Comparison of ENCODE assay signal across 12 mouse cellular contexts in genomic region chr7:81854568-81855307, GRCm38 (mm10). TPM values are rescaled to one million over a fixed set of nuclear protein-coding genes. Genes with fewer than 3 reads are reported as not detected.
DNase-seq lines count a peak whose midpoint lies in the region; ATAC-seq lines count a peak whose summit lies in the region.
"Had no signal": no experiment of that assay in that cellular context is flagged by ENCODE, and none has a peak within 500 bp of the region (broad histone marks: within the 10 kb centered on the region; RNA-seq: fewer than 3 reads in every experiment).

No protein-coding gene starts in this region.

- ATAC-seq in frontal cortex, adult (ENCODE audit: low TSS enrichment) = peak; percentile 28; the same call in 1 of the 2 replicates
- ATAC-seq in heart, embryonic 15.5 days (replicated peaks; ENCODE audit: insufficient number of reproducible peaks, insufficient read depth, low FRiP score, low read depth) = peak; percentile 54
- ATAC-seq in megakaryocyte progenitor cell, adult 5-6 weeks (replicated peaks; ENCODE audit: poor library complexity) = peak; percentile 71

- no peak for DNase-seq in frontal cortex, postnatal 14 days (ENCODE audit: low spot score in 2 of 2)
- DNase-seq in CD4-positive, CD25-positive, alpha-beta regulatory T cell, adult 2 months (ENCODE audit: low read depth, low spot score) = peak; percentile 56
- no peak for DNase-seq in embryo, embryonic 11 days
- no peak for DNase-seq in retina, postnatal 1 day
- DNase-seq in spleen, adult 18-20 months = no peak

- WGBS in heart, embryonic 15.5 days = 29% methylated on average over 8 of the region's 8 CpGs

- H3K27ac ChIP-seq in heart, embryonic 15.5 days = peak overlapping the region; percentile 68
- H3K27ac ChIP-seq: heart, adult 2 months had no signal

- H3K9me3 ChIP-seq in heart, embryonic 15.5 days (replicated peaks) = no peaks in the 10 kb centered on the region

- no peaks in the 10 kb centered on the region for H3K36me3 ChIP-seq in heart, embryonic 15.5 days

- peak overlapping the region; percentile 0; the same call in 1 of the 2 replicates for H3K4me3 ChIP-seq in heart, embryonic 15.5 days
- H3K4me3 ChIP-seq: heart, adult 2 months had no signal

- H3K4me1 ChIP-seq in heart, embryonic 15.5 days (replicated peaks) = peaks cover 31% of the 10 kb centered on the region

- no peak overlapping the region for H3K9ac ChIP-seq in heart, embryonic 15.5 days

- no peaks in the 10 kb centered on the region for H3K27me3 ChIP-seq in heart, embryonic 15.5 days

- H3K4me2 ChIP-seq in heart, embryonic 15.5 days = peak overlapping the region; percentile 47

RNA-seq across cellular contexts. Expression of gene Gm10160, which starts 0.9 kb away (rescaled TPM):
- polyA plus RNA-seq in heart, embryonic 15.5 days (2015; fragmentation: Nextera tagmentation; extraction: Ambion mirVana) = not detected in 2 replicates
- not detected in 2 replicates for total RNA-seq in megakaryocyte progenitor cell, adult 5-6 weeks (2015)
- not detected in 2 replicates for total RNA-seq in megakaryocyte progenitor cell, adult 5-6 weeks (2017)
- total RNA-seq: heart, adult 2 months; layer of hippocampus, postnatal 25 days; midbrain, postnatal 0 days had no signal
- polyA plus RNA-seq: heart, adult 2 months; midbrain, postnatal 0 days; spleen, adult 2 months had no signal

RNA-seq across cellular contexts. Expression of gene Tm6sf1, which starts 4.1 kb away (rescaled TPM):
- 28.2 and 33.6 TPM in 2 replicates for polyA plus RNA-seq in heart, embryonic 15.5 days (2015; fragmentation: Nextera tagmentation; extraction: Ambion mirVana)
- 186 and 194 TPM in 2 replicates for total RNA-seq in megakaryocyte progenitor cell, adult 5-6 weeks (2015)
- total RNA-seq in megakaryocyte progenitor cell, adult 5-6 weeks (2017) = 159 and 203 TPM in 2 replicates

RNA-seq across cellular contexts. Expression of gene Btbd1, which starts 25.5 kb away (rescaled TPM):
- polyA plus RNA-seq in heart, embryonic 15.5 days (2015; fragmentation: Nextera tagmentation; extraction: Ambion mirVana) = 83.1 and 85.4 TPM in 2 replicates
- 55.0 and 59.1 TPM in 2 replicates for total RNA-seq in megakaryocyte progenitor cell, adult 5-6 weeks (2015)
- 70.8 and 105 TPM in 2 replicates for total RNA-seq in megakaryocyte progenitor cell, adult 5-6 weeks (2017)
